22 mouse cellular contexts compared by ENCODE assay signal in genomic region chr3:153356071-153356470, GRCm38 (mm10).
"Had no signal": no experiment of that assay in that cellular context is flagged by ENCODE, and none has a peak within 500 bp of the region (broad histone marks: within the 10 kb centered on the region; RNA-seq: fewer than 3 reads in every experiment).

No protein-coding gene starts in this region.

- H3K27ac ChIP-seq: kidney, embryonic 15.5 days; limb, embryonic 12.5 days; limb, embryonic 15.5 days; liver, embryonic 14.5 days; macrophage; neural tube, embryonic 13.5 days had no signal

- ATAC-seq: liver, postnatal 0 days; lung, postnatal 0 days had no signal

- DNase-seq: kidney, adult 11 months; kidney, adult 8-10 months; kidney, postnatal 10 days; kidney, postnatal 36 days; left cerebral cortex, postnatal 4 days; liver, postnatal 0 days; lung, embryonic 14.5 days; midbrain, embryonic 14.5 days; retina, postnatal 1 day; right cerebral cortex, postnatal 25 days; spleen, adult 18-20 months; thymus, adult 18-20 months; thymus, postnatal 36 days had no signal

- H3K36me3 ChIP-seq: kidney, embryonic 15.5 days; limb, embryonic 12.5 days; limb, embryonic 15.5 days; neural tube, embryonic 13.5 days had no signal

- H3K4me3 ChIP-seq: kidney, embryonic 15.5 days; limb, embryonic 12.5 days; limb, embryonic 15.5 days; myocyte; neural tube, embryonic 13.5 days had no signal

- H3K27me3 ChIP-seq: kidney, embryonic 15.5 days; limb, embryonic 12.5 days; limb, embryonic 15.5 days; neural tube, embryonic 13.5 days had no signal

- H3K4me2 ChIP-seq: kidney, embryonic 15.5 days; limb, embryonic 12.5 days; limb, embryonic 15.5 days; liver, embryonic 11.5 days; lung, embryonic 14.5 days; neural tube, embryonic 13.5 days had no signal

- H3K9ac ChIP-seq: kidney, embryonic 15.5 days; limb, embryonic 12.5 days; limb, embryonic 15.5 days; liver, embryonic 14.5 days; liver, postnatal 0 days; lung, embryonic 14.5 days; neural tube, embryonic 13.5 days had no signal

- H3K9me3 ChIP-seq: kidney, embryonic 15.5 days; limb, embryonic 12.5 days; limb, embryonic 15.5 days; neural tube, embryonic 13.5 days had no signal

- H3K4me1 ChIP-seq: limb, embryonic 15.5 days had no signal
